Comparison of ENCODE assay signal across 8 mouse cellular contexts in the genomic region with DNA sequence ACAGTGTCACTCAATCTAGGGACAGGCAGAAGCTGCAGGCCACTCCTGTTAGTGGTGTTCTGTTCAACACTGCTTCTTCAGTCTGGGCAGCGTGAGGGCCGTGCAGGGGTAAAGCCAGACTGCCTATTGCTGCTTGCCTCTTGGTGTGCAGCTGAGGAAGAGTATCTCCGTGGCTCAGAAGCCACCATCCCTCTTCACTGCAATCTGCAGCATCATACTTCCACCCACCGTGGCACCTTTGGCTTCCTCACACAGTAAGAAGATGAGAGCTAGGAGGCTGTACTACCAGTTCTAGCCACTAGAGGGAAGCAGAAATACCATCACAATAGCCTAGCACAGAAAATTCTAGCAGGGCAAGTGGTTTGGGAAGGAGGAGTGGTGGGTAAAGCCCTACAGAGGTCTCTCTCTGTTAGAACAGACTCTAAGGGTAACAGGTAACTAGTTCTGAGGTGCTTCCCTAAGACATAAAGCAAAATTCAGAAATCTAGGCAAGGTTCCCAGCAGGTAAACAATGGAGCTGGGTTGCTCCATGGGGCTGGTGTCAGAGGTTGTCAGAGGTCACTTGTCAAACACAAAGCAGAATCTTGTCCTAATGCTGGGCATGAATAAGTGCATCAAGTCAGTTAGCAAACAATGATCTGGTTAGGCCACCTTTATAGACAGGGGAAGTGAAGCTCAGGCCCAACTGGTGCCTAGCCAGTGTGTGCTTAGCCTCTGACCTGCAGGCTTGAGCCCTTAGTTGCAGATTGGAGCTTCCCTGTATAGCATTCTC. TPM values are rescaled to one million over a fixed set of nuclear protein-coding genes. Genes with fewer than 3 reads are reported as not detected.
DNase-seq lines count a peak whose midpoint lies in the region; ATAC-seq and TF ChIP-seq lines count a peak whose summit lies in the region.

No protein-coding gene starts in this region.

- peak overlapping the region; percentile 51 for H3K27ac ChIP-seq in forebrain, embryonic 10.5 days
- H3K27ac ChIP-seq in liver, embryonic 16.5 days (ENCODE audit: low read length) = no peak overlapping the region
- H3K27ac ChIP-seq in olfactory bulb, adult 2 months (ENCODE audit: insufficient read depth, low read depth, low read length) = peak overlapping the region; percentile 43; the same call in 1 of the 2 replicates

- ATAC-seq in liver, embryonic 16.5 days (ENCODE audit: low read depth) = peak; percentile 41; the same call in 1 of the 2 replicates

- WGBS in forebrain, embryonic 10.5 days = 55% methylated on average over 4 of the region's 4 CpGs
- WGBS in liver, embryonic 16.5 days (ENCODE audit: insufficient replicate concordance) = 36% methylated on average over 4 of the region's 4 CpGs
- WGBS in olfactory bulb, adult 2 months = 45% methylated on average over 4 of the region's 4 CpGs

- DNase-seq in right cerebral cortex, adult 18-20 months = peak; percentile 75
- DNase-seq in right cerebral cortex, postnatal 25 days = no peak
- DNase-seq in c-Kit-positive CD71-negative TER-119-negative erythroid progenitor cells, embryonic 14.5 days (ENCODE audit: low read depth) = peak; percentile 68
- DNase-seq in forebrain, embryonic 10.5 days (ENCODE audit: extremely low spot score, low spot score) = peak; percentile 53
- DNase-seq in kidney, adult 8-10 months = peak; percentile 25 to 42
- DNase-seq in ovary, postnatal 36 days (ENCODE audit: low spot score) = no peak

- no peak for TF ChIP-seq POLR2A in olfactory bulb, adult 2 months (IDR thresholded peaks at IDR 0.05; ENCODE audit: insufficient read depth, low read depth, low read length)

- no peak for TF ChIP-seq CTCF in olfactory bulb, adult 2 months (IDR thresholded peaks at IDR 0.05; ENCODE audit: insufficient read depth, low read depth, low read length)

- peaks cover 10% of the 10 kb centered on the region for H3K27me3 ChIP-seq in forebrain, embryonic 10.5 days (ENCODE audit: poor library complexity, severe bottlenecking)
- no peaks in the 10 kb centered on the region for H3K27me3 ChIP-seq in liver, embryonic 16.5 days (ENCODE audit: control insufficient read depth, insufficient read depth, low read depth, low read length)

- no peak overlapping the region for H3K4me2 ChIP-seq in liver, embryonic 16.5 days (ENCODE audit: low read depth, low read length)

- no peak overlapping the region for H3K4me3 ChIP-seq in forebrain, embryonic 10.5 days
- H3K4me3 ChIP-seq in liver, embryonic 16.5 days (ENCODE audit: low read depth, low read length) = no peak overlapping the region
- H3K4me3 ChIP-seq in olfactory bulb, adult 2 months (ENCODE audit: insufficient read depth, low read depth, low read length) = no peak overlapping the region

- peaks cover 12% of the 10 kb centered on the region for H3K36me3 ChIP-seq in forebrain, embryonic 10.5 days (replicated peaks)
- no peaks in the 10 kb centered on the region for H3K36me3 ChIP-seq in liver, embryonic 16.5 days (ENCODE audit: control insufficient read depth, insufficient read depth)

- peaks cover 26% of the 10 kb centered on the region for H3K4me1 ChIP-seq in forebrain, embryonic 10.5 days
- H3K4me1 ChIP-seq in liver, embryonic 16.5 days (ENCODE audit: control insufficient read depth, low read depth, low read length) = peaks cover 4% of the 10 kb centered on the region
- peaks cover 43% of the 10 kb centered on the region for H3K4me1 ChIP-seq in olfactory bulb, adult 2 months (ENCODE audit: control insufficient read depth, insufficient read depth, low read length)

- H3K9ac ChIP-seq in liver, embryonic 16.5 days (ENCODE audit: low read depth, low read length) = no peak overlapping the region

- H3K9me3 ChIP-seq in forebrain, embryonic 10.5 days = no peaks in the 10 kb centered on the region
- no peaks in the 10 kb centered on the region for H3K9me3 ChIP-seq in liver, embryonic 16.5 days (replicated peaks; ENCODE audit: control insufficient read depth, low read length)

RNA-seq across cellular contexts. Expression of gene Chst1, which starts 9.5 kb away (rescaled TPM):
- polyA plus RNA-seq in forebrain, embryonic 10.5 days (2016; fragmentation: Nextera tagmentation; extraction: Ambion mirVana) = 5.5 and 5.7 TPM in 2 replicates
- 0.15 TPM in 2 replicates for polyA plus RNA-seq in liver, embryonic 16.5 days (2015; fragmentation: Nextera tagmentation; extraction: Ambion mirVana)
- polyA plus RNA-seq in olfactory bulb, adult 2 months (2012; ENCODE audit: insufficient read depth, insufficient read length, low replicate concordance, missing spikeins) = not detected in 2 replicates

Comparison
In these comparisons a context has a peak if more than half of its experiments do, and no peak if none do; other contexts are left out.
1. DNase-seq: peak in right cerebral cortex, adult 18-20 months (single experiment), c-Kit-positive CD71-negative TER-119-negative erythroid progenitor cells, embryonic 14.5 days (single experiment), forebrain, embryonic 10.5 days (single experiment) and kidney, adult 8-10 months (2 of 2); none in right cerebral cortex, postnatal 25 days (single experiment) and ovary, postnatal 36 days (single experiment).